Mouse (Mus musculus) kidney, embryonic 16.5 days (tissue): ENCODE measurements at regions not wholly inside any gene's neighbourhood (a gene's known extent, or its start where the extent isn't known, plus 50 kb on each side); places are given as distances from the start of the nearest gene placed in this dataset.

Experiments used
- ATAC-seq: fragments of 200-750 bp; cut with Nextera tagmentation; 2 replicates; pipeline ENCODE4 v1.8.0; 2017; ENCODE audit warnings: moderate TSS enrichment; ENCODE audit not compliant: low FRiP score, low TSS enrichment
- H3K27ac ChIP-seq: fragments of 300-500 bp; sonication (generic); 2 replicates; pipeline ENCODE4 v1.5.1; 2014; ENCODE audit warnings: low read length
- H3K27me3 ChIP-seq: fragments of 300-500 bp; sonication (generic); 2 replicates; pipeline ENCODE4 v1.6.1; 2014; ENCODE audit warnings: low read length, control low read depth, mixed read lengths; ENCODE audit not compliant: insufficient read depth
- H3K36me3 ChIP-seq: fragments of 300-500 bp; sonication (generic); 2 replicates; pipeline ENCODE4 v1.6.1; 2014; ENCODE audit warnings: low read length, control low read depth, mixed read lengths; ENCODE audit not compliant: insufficient read depth
- H3K4me1 ChIP-seq: fragments of 300-500 bp; sonication (generic); 2 replicates; pipeline ENCODE4 v1.6.1; 2014; ENCODE audit warnings: low read length, control low read depth, mixed read lengths; ENCODE audit not compliant: insufficient read depth
- H3K4me2 ChIP-seq: fragments of 300-500 bp; sonication (generic); replicated peaks from 2 replicates; pipeline ENCODE4 v1.6.1; 2014; ENCODE audit warnings: low read depth, low read length
- H3K4me3 ChIP-seq: fragments of 300-500 bp; sonication (generic); 2 replicates; pipeline ENCODE4 v1.5.1; 2014; ENCODE audit warnings: mild to moderate bottlenecking, low read length
- H3K9ac ChIP-seq: fragments of 300-500 bp; sonication (generic); replicated peaks from 2 replicates; pipeline ENCODE4 v1.6.1; 2014; ENCODE audit warnings: low read length
- H3K9me3 ChIP-seq: fragments of 300-500 bp; sonication (generic); 2 replicates; pipeline ENCODE4 v1.6.1; 2016; ENCODE audit warnings: low read length, control low read depth
- WGBS: fragments of 180-500 bp; shearing (Covaris S2); extraction: QIAGEN DNeasy Blood & Tissue Kit; methylation state at CpG from one replicate; pipeline ENCODE4 v1.1.7; 2014; 5-methylcytosine and 5-hydroxymethylcytosine counted together

DNA sequence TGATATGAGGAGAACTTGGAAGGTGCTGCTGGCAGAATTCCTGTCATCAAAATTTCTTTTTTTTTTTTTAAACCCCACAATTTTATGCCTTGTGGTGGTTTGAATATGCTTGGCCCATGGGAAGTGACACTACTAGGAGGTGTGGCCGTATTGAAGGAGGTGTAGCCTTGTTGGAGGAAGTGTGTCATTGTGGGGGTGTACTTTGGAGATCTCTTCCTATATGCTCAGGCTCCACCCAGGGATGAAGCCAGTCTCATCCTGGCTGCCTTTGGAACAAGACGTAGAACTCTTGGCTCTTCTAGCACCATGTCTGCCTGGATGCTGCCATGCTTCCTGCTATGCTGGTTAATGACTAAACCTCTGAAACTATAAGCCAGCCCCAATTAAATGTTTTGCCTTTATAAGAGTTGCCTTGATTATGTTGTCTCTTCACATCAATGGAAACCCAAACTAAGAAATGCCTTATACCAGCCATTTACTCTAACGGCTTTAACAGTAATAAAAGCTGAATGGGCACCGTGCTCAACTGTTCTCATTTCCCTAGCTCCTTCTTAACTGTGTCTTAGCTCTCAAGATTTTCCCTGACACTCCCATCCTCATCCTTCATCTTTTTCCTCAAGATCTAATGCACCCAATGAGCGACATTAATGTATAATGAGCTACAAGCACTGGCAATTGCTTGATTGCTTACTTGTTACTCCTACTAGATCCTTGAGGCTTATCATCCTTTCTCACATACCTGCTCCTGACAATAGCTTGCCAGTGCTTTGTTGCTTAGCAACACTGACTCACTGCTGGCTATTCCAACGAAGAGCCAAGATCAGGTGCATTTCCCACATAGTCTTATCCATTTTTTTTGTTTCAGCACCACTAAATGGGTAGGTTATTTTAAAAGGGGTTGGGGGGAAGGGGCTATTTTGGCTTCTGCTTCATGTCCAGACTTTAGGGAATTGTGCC, 61.7 kb upstream of the Hspb3 start:
- no peaks in the 10 kb centered on the region for H3K36me3 ChIP-seq
- H3K27me3 ChIP-seq, result no peaks in the 10 kb centered on the region
- H3K4me2 ChIP-seq, result no peak overlapping the region
- ATAC-seq, result no peak
- 76% methylated on average over 6 of the region's 6 CpGs for WGBS
- H3K9me3 ChIP-seq, result no peaks in the 10 kb centered on the region
- H3K4me3 ChIP-seq, result no peak overlapping the region
- no peak overlapping the region for H3K9ac ChIP-seq
- H3K27ac ChIP-seq, result no peak overlapping the region
- H3K4me1 ChIP-seq, result peaks cover 3% of the 10 kb centered on the region; the same call in 1 of the 2 replicates

- Histone ChIP-seq H3K9me3 (peaks cover 5% of the 10 kb centered on the region; the same call in 1 of the 2 replicates), H3K4me2 (no peak overlapping the region), H3K4me1 (no peaks in the 10 kb centered on the region), H3K27ac (no peak overlapping the region), H3K27me3 (no peaks in the 10 kb centered on the region), H3K4me3 (no peak overlapping the region), H3K36me3 (no peaks in the 10 kb centered on the region), H3K9ac (no peak overlapping the region)
- WGBS, result 82% methylated on average over 4 of the region's 4 CpGs
- ATAC-seq, result no peak
These were observed 51.8 kb upstream of the Hspb3 start for GRCm38 (mm10) chr13:113715231-113715630.

- 58% methylated on average over 4 of the region's 4 CpGs for WGBS
- H3K36me3 ChIP-seq, result no peaks in the 10 kb centered on the region
- no peaks in the 10 kb centered on the region for H3K4me1 ChIP-seq
- H3K27ac ChIP-seq, result no peak overlapping the region
- no peak for ATAC-seq
- no peak overlapping the region for H3K4me3 ChIP-seq
- H3K9ac ChIP-seq, result no peak overlapping the region
- no peaks in the 10 kb centered on the region for H3K27me3 ChIP-seq
- H3K9me3 ChIP-seq, result peaks cover 5% of the 10 kb centered on the region; the same call in 1 of the 2 replicates
- H3K4me2 ChIP-seq, result no peak overlapping the region
These were observed 50.4 kb upstream of the Hspb3 start for GRCm38 (mm10) chr13:113713844-113714243.
